Mouse (Mus musculus) megakaryocyte-erythroid progenitor cell, adult 5-6 weeks (primary cell): ENCODE data around the gene C1galt1c1. TPM values are rescaled to one million over a fixed set of nuclear protein-coding genes. Genes with fewer than 3 reads are reported as not detected.

Source experiments
- total RNA-seq, 2 experiments: library from RNA; stranded (forward) in 1 of 2; stranded (reverse) in 1 of 2; fragments of 200-1000, 215-1000 nt in 1 of 2; fragments of >200 nt in 1 of 2; fragmentation: Nextera tagmentation in 1 of 2; gene quantifications; 2 replicates each; pipeline ENCODE4 v1.2.3; 2014 to 2017

The C1galt1c1 gene
- total RNA-seq, 2 experiments from 2014 or later = 15.0 to 26.8 TPM

Other genes starting within 250 kb of the C1galt1c1 start
- gene Lamp2, start 178.6 kb downstream of the C1galt1c1 start, total RNA-seq (2014; fragmentation: Nextera tagmentation) = 47.0 and 47.2 TPM in 2 replicates
- 73.7 and 82.0 TPM in 2 replicates for gene Lamp2, start 178.6 kb downstream of the C1galt1c1 start, total RNA-seq (2017)
- 33.4 and 37.3 TPM in 2 replicates for gene Cul4b, start 58.9 kb downstream of the C1galt1c1 start, total RNA-seq (2014; fragmentation: Nextera tagmentation)
- gene Cul4b, start 58.9 kb downstream of the C1galt1c1 start, total RNA-seq (2017) = 72.7 and 79.1 TPM in 2 replicates
- 78.4 and 79.6 TPM in 2 replicates for gene Mcts1, start 34.5 kb downstream of the C1galt1c1 start, total RNA-seq (2014; fragmentation: Nextera tagmentation)
- gene Mcts1, start 34.5 kb downstream of the C1galt1c1 start, total RNA-seq (2017) = 32.9 and 44.9 TPM in 2 replicates
- gene 6030498E09Rik, start 137.6 kb upstream of the C1galt1c1 start, total RNA-seq (2014; fragmentation: Nextera tagmentation) = 3.7 and 4.4 TPM in 2 replicates
- 1.6 and 13.5 TPM in 2 replicates for gene 6030498E09Rik, start 137.6 kb upstream of the C1galt1c1 start, total RNA-seq (2017)